Mouse (Mus musculus) kidney, adult 11 months (tissue): ENCODE measurements around the gene Psmd2.
"Not testable (repeated sequence)": the region's sequence is repeated elsewhere in the genome, so short reads cannot be mapped to it uniquely, and the experiment has no call there.

Experiments used
- DNase-seq: peaks from one replicate; pipeline ENCODE4 v3.0.0; 2022

The Psmd2 gene

DNA sequence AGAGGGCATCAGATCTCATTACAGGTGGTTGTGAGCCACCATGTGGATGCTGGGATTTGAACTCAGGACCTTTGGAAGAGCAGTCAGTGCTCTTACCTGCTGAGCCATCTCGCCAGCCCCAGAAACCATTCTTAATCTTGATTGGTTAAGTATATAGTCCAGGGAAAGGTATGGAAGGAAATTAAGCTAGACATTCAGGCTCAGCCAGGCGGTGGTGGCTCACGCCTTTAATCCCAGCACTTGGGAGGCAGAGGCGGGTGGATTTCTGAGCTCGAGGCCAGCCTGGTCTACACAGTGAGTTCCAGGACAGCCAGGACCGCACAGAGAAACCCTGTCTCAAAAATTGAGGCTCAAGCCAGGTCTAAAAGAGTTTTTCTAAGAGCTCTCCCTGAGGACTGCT is 16.6 kb downstream of the Psmd2 start, which contains the start of gene Eif4g1:
Gene Eif4g1, plus strand, starts transcription at position 301 of the 400 bp plus-strand sequence.
- DNase-seq, result not testable (repeated sequence)

DNA sequence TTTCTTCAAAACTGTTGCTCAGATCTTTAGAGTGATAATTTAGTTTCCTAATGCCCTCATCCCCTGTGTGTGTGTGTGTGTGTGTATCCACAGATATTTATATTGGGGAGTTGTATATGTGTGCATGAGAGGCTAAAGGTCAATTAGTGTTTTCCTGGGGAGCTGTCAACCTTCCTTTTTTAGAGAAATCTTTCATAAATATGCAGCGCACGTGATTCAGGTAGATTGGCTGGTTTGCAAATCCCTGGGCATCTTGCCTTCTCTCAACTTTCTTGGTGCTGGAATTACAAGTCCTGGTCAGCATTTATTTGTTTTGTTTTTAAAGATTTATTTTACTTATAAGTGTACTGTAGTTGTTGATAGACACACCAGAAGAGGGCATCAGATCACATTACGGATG is 18.8 kb downstream of the Psmd2 start:
- DNase-seq, result no peak

DNA sequence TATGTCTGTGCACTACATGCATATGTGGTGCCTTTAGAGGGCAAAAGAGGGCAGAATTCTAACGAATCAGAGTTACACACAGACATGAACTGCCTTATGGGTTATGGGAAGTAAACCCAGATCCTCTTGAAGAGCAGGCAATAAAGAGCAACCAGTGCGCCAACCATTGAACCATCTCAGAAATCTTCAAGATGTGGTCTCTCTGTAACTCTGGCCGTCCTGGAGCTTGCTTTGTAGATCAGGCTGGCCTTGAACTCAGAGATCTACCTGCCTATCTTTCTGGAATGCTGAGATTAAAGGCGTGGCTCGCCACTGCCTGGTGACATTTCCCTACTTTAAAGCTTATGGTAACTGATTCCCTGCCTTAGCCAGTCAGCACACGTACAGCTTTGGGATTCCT is 20.4 kb downstream of the Psmd2 start:
- no peak for DNase-seq

DNA sequence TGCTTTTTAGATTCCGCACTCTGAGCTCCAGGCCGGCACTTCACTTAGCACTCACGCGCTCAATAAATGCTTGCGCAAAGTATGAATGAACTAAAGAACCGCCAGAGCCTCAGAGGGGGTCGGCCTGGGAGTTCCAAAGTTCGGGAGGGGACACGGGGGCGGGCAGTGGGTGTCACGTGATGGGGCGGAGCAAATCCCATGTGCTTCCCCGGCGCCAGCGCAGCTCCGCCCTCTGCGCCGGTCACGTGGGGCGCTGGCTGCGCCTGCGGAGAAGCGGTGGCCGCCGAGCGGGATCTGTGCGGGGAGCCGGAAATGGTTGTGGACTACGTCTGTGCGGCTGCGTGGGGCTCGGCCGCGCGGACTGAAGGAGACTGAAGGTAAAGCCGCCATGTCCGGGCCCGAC is 21.0 kb downstream of the Psmd2 start:
- peak; percentile 97 for DNase-seq

DNA sequence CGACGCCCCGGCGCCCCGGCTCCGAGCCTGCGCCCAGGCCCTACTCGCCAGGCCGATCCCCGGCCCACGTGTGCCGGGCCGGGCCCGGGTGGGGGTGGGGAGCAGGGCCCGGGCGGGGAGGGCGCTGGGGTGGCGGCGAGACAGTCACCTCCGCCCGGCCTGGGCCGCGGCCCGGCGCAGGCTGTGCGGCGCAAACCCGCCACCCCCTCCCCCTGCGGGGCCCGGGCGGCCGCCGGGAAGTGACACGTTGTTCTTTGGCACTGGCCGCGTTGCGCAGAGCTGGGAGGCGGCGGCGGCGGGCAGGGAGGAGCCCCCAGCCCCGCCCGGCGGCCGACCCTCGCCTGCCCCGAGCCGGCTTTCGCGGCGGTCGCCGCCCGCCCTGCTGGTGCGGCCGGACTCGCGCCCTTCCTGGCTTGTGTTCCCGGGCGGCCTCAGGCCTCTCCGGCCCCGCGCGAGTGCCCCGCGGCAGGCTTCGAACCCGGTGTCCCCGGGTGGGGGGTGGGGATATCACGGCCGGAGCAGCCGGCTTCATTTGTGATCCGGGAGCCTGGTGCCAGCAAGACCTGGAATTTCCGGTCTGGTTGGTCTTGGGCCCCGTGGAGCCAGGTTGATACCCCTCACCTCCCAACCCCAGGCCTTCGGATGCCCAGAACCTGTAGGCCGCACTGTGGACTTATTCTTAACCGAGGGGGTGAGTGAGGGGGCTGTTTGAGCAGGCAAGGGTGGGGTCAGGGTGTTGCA is 21.7 kb downstream of the Psmd2 start:
- peak; percentile 45 for DNase-seq

DNA sequence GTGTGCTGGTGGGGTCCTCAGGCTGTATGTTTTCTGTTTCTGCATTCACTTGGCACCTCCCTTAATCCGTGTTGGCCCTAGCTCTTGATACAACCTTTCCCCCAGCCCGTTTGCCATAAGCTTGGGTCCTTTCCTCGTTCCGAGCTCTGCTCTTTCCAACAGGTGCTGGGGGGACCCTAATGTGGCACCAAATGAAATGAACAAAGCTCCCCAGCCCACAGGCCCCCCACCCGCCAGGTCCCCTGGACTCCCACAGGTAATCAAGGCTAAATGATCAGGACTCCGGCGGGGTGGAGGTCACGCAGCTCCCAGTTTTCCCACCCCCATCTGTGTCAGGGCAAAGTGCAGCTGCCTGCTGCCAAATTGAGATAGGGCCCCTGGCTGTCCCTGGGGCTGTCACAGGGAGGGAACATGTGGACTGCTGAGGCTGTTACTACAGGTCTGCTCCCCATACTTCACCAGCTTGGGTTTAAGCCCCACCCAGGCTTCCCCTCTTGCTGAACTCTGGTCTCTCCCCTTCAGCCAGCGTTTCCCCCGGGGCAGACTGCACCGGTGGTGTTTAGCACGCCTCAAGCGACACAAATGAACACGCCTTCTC is 22.4 kb downstream of the Psmd2 start:
- DNase-seq, result peak; percentile 80

DNA sequence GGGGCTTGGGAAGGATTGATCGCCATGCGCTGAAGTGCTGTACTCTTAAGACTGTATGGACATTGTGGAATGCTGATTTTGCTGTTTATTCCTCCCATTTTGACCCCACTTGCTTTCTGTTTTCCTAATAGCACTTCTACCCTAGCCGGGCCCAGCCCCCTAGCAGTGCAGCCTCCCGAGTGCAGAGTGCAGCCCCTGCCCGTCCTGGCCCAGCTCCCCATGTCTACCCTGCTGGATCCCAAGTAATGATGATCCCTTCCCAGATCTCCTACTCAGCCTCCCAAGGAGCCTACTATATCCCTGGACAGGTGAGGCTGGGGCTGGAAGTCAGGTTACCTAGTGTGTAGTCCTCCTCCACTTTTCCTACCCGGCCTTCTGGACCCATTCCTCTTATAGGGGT is 23.8 kb downstream of the Psmd2 start:
- DNase-seq, result no peak

DNA sequence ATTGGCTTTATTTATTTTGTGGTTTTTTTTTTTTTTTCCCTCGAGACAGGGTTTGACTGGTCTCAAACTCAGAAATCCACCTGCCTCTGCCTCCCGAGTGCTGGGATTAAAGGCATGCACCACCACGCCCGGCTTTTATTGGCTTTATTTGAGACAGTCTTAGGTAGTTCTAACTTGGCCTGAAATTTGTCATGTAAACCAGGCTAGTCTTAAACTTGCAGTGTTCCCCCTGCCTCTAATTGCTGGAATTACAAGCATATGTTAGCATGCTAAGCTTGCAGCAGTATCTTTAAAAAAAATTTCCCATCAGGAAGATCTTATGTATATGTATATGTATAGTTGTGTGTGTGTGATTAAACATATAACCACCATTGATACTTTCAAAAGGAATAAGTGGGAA is 25.2 kb downstream of the Psmd2 start:
- no peak for DNase-seq

DNA sequence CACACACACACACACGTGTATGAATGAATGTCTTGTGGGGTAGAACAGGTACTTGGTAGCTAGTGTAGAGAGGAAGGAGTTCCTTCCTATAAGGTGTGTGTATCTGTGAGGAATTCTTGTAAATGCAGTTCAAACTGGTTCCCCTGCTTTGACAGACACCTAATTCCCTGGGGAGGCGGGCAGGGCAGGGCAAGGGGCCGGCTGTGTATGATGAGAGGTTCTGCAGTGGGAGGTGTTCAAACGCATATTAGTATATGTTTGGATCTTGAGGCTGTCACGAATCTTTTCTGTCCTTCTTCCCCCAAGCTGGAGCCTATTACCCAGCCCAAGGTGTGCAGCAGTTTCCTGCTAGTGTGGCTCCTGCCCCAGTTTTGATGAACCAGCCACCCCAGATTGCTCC is 25.9 kb downstream of the Psmd2 start:
- no peak for DNase-seq

DNA sequence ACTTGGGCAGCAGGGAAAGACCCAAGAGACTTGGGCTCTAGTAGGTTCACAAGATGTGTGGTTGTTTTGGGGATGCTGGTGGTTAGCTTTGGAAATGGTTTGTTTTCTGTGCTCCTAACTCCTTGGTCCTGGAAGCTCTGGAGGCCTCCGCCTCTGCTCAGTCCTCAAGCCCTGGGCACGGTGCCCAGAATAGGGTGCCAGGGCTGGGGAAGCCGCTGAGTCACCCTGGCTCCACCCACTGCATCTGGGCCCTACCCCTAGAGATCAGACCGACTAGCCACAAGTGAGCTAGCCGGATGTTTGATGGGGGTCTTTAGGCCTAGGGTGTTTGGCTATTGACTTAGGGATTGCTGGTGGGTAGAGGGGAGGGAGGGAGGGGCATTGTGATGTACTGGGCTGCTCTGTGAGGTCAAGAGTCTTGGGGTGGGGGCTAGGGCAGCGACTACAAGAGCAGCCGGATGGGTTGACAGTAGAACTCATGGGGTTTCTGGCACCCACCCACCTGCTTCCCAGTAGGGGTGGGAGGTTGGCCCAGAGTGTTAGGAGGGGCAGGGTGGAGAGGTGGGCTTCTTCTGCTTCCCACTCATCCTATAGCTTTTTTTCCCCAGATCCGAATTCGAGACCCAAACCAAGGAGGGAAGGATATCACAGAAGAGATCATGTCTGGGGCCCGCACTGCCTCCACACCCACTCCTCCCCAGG is 26.7 kb downstream of the Psmd2 start:
- peak; percentile 82 for DNase-seq

DNA sequence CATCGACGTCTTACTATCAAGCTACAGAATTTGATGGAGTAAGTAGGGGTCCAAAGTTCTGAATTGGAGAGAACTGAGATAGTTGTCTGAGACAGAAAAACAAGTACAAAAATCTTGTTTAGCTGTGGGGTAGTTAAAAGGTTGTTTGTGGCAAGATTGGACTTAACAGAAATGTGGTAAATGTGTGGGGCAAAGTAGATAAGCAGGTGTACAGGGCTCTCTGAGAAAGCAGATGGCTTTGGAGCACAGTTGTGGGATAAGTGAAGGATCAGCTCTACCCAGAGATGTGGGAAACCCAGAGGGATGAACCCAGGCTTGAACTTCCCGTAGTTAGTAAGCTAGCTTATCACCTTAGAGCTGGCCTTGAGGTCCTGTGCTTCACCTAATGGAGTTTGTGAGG is 39.3 kb downstream of the Psmd2 start:
- DNase-seq, result no peak

DNA sequence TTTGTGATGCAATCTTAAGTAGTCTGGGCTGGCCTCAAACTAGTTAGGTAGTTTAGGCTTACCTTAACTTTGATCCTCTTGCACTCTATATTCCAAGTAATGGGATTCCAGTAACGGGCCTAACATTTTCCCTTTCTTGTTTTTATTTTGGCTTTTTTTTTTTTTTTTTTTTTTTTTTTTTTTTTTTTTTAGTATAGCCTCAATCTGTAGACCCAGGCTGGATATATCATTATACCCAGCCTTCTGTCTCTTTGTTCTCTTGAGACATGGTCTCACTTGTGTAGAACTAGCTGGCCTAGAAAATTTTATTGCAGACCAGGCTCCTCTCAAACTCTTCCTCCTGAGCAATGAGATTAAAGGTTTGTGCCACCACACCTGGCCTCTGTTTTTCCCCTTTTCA is 40.2 kb downstream of the Psmd2 start:
- no peak for DNase-seq

DNA sequence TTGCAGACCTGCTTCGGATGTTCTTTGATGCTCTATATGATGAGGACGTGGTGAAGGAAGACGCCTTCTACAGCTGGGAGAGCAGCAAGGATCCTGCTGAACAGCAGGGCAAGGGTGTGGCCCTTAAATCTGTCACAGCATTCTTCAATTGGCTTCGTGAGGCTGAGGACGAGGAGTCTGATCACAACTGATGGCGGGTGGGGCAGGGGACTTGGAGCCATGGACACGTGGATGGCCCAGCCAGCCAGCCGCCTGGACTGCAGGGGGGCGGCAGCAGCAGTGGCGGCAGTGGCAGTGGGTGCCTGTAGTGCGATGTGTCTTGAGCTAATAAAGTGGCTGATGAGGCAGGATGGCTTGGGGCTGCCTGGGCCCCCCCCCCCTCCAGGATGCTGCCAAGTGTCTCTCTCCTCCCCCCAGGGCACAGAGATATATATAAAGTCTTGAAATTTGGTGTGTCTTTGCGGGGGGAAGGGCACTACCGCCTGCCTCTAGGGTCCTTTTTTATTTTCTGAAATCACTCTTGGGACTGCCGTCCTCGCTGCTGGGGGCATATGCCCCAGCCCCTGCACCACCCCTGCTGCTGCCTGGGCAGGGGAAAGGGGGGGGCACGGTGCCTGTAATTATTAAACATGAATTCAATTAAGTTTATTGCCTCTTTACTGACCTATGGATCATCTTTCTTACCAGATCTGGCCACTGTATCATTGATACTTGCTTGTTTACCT is 41.0 kb downstream of the Psmd2 start:
- no peak for DNase-seq

DNA sequence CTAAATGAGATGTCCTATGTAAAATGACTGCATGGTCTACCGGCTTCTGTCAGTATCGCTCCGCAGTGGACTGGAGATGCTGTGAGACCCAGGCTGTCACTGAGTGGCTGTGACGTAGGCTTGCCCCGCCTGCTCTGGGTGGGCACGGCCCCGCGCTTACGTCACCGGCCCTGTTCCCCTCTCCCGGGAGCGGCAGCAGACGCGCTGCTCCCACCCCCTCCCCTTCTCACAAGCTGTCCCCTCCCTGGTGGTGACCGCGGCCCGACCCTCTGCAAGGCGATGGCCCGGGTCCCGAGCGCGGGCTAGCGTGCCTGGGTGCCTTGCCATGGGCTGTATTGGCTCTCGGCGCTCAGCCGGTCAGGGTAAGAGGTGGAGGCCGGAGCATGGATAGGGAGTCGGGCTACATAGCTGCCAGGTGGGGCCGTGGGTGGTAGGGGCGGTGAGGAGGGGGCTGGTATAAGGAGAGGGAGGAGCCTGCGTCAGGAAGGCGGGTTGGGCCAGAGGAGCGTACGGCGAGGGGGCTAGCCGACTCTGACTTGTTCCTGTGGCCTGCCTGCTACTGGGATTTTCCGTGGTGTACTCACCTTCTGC is 41.8 kb downstream of the Psmd2 start, which contains the start of gene Fam131a:
Gene Fam131a, plus strand, starts transcription at position 131 of the 591 bp plus-strand sequence.
- peak; percentile 81 for DNase-seq

DNA sequence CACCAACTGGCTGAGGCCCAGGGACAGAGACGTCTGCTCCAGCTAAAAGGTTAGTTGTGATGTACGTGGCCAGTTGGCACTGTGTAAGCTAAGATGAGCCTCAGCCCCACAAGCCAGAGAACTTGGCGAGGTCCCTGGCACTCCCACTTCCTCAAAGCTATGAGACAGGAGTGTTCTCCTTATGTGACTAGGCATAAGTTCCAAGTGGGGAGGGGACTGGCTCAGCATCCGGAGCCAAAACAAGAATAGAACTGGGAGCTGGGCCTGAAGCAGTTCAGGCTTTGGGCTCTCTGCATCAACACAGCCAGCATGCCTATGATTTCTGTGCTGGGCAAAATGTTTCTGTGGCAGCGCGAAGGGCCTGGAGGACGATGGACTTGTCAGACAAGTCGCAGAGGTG is 43.3 kb downstream of the Psmd2 start:
- no peak for DNase-seq

DNA sequence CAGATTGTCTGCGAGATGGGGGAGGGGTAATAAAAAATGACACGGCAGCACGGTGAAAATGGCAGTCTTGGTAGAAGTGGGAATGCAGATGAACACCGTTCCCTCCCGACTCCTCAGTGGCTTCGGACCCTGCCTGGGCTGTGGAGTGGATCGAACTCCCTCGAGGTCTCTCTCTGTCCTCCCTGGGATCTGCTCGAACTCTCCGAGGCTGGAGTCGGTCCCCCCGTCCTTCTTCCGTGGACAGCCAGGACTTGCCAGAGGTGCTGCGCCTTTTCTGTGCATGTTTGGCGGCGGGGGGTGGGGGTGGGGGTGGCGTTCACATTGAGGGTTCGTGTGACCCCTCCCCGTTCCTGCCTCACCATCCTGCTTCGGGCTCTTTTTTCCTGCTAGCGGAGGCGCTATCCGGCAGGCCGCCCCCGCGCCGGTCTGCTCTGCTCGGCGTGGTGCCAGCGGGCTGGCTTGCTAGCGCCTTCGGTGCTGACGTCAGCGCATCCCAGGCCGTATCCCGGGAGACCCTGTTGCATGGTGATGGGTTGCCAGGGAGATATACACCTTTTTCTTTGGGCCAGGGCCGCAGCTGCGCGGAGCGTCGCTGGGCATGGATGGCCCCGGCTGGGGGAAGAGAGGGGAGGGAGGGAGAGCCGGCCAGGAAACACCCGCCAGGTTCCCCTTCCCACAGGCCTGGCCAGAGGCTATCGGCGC is 44.3 kb downstream of the Psmd2 start:
- peak; percentile 76 for DNase-seq

DNA sequence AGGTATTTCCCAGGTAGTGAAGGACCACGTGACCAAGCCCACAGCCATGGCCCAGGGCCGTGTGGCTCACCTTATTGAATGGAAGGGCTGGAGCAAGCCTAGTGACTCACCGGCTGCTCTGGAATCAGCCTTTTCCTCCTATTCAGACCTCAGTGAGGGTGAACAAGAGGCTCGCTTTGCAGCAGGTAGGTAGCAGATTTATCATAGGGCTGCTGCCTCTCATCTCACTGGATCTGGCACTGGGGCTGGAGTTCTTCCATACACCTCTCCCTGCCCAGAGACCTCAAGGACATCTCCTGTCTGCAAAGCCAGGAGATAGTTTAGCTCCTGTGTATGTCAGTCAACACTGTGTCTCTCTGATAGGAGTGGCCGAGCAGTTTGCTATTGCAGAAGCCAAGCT is 47.8 kb downstream of the Psmd2 start:
- DNase-seq, result no peak

DNA sequence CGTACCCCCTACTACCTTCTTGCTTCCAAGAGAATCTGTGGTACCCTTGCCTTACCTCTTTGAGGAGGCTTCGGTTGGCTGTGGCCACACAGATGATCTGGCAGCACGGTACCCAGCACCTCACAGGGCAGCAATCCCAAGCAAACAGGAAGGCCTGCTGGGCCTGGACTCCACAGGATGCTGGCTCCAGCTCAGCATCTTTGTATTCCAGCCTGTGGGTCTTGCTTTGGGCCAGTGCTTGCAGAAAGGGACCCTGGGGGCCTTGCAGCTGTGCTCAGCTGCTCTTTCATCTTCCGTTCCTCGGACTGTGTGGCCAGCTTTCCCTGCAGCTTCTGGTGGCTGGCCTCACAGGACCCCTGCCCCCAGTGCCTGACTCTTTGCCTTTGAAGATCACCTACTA is 48.6 kb downstream of the Psmd2 start:
- no peak for DNase-seq

DNA sequence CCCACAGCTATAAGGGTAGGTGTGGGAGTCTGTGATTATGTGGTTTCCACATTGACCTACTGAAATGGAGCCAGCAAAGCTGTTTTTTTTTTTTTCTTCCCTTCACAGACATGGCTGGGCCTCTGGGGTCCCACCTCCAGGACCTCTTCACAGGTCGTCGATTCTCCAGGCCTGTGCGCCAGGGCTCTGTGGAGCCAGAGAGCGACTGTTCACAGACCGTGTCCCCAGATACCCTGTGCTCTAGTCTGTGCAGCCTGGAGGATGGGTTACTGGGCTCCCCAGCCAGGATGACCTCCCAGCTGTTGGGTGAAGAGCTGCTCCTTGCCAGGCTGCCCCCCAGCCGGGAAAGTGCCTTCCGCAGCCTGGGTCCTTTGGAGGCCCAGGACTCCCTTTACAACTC is 49.9 kb downstream of the Psmd2 start:
- no peak for DNase-seq

DNA sequence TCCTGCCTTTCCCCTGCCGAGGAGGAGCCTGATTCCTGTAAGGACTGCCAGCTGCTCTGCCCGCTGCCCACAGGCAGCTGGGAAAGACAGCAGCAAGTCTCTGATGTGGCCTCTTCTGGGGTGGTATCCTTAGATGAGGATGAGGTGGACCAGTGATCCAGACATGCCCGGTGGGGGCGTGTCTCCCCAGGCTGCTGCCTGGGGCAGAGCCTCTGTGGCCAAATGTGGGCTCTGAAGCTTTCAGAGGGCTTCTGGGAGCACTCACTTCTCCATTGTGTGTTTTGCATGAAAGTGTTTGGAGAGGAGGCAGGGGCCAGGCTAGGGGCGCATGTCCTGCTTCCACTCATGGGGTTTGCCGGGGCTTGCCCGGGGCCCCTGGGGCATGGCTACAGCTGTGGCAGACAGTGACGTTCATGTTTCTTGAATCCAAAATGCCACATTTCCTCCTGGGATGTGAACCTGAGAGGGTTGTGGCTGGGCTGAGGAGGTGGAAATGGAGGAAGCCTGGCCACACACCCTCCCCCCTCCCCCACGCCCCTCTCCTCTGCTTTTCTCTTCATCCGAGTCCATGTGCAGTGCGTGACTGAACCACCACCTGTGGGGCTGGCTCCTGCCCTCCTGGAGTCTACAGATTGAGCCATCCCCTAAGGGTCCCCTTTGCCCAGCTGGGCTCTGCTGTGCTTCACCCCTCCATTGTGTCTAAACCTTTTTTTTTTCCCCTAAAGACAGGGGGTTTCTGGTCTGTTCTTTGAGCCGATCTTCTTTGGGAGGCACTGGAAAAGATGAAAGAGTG is 50.5 kb downstream of the Psmd2 start:
- no peak for DNase-seq

DNA sequence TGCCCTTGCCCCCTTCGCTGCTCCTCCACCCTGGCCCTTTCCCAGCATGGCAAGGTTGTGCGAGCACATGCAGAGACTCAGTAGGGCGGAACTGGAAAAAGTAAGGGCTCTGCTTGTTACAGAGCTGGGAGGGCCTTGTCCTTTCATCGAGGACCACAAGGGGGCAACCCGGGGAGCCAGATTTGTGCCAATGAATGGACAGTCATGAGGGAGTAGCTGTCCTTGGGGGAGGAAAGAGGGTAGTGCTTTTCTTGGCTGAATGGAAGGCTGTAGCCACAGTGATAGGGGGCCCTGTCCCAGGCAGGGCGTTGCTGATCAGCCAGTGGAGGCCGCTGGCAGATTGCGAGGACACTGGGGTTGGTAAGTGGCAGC is 51.1 kb downstream of the Psmd2 start:
- DNase-seq, result peak; percentile 62

DNA sequence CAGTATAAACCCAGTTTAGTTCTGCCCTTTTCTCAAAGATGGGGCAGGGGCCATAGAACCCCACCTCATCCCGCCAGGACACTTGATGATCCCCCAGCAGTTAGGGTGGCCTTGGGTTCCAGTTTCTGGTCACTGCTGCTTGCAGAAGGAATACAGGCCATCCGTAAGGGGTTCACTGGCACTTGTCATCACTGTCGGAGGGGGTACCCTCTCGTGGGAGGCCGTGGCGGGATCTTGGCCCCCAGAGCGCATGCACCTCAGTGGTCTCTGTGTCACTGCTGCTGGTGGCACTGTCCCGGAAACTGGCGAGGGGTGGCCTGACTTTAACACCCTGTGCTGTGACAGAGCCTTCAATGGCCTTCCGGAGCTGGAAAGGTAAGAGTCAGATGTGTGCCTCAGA is 51.6 kb downstream of the Psmd2 start:
- DNase-seq, result no peak
